ENCODE assay signal across 8 mouse cellular contexts in the genomic region with DNA sequence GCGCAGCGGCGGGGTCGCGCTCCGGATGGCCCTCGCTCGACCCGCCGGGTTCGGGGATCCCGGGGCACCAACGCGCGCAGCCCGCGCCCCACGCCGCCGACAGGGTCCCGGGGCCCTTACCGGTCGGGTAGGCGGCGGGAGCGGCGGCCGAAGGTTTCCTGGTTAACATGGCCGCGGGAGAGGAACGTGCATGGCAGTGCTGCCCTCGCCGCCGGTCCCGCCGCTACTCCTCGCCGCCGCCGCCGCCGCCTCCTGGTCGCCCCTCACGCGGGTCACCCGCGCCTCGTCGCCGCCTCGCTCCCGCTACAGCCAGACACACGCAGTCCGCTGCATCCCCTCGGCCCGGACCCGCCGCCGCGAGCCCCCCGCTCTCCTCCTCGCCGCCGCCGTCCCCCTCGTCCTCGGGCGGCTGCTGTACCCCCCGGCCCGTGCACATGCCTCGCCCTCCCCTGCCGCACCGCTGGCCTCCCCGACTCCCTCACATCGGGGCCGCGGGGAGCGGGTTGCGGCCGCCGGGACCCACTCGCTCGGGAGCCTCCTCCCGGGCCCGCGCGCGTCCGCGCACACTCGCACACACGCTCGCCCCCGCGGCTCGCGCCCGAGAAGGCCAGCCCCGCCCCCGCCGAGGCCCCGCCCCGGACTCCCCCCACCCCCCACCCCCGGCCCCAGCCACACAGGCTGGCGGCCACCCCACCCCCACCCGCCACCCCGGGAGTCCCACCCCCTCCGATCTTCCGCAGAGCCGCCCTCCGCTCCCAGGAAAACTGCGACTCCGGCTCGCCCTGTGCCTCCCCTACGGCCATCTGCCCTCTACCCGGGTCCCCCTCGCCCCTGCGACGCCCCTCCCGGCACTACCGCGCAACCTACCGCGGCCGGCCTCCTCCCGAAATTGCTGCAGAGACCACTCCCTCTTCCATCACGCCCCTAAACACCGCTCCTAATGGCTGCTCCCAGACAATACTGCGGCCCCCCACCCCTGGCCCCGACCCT. TPM values are rescaled to one million over a fixed set of nuclear protein-coding genes. Genes with fewer than 3 reads are reported as not detected.
DNase-seq lines count a peak whose midpoint lies in the region; ATAC-seq and TF ChIP-seq lines count a peak whose summit lies in the region.

No protein-coding gene starts in this region.

- H3K4me2 ChIP-seq in hindbrain, embryonic 15.5 days = peak overlapping the region; percentile 91

- peaks cover 44% of the 10 kb centered on the region for H3K79me2 ChIP-seq in macrophage (ENCODE audit: inconsistent target)

- H3K27ac ChIP-seq in hindbrain, embryonic 15.5 days (replicated peaks) = peak overlapping the region; percentile 97
- peak overlapping the region; percentile 94 for H3K27ac ChIP-seq in left cerebral cortex, adult 2 months
- H3K27ac ChIP-seq in macrophage = peak overlapping the region; percentile 51

- no peak for TF ChIP-seq CTCF in left cerebral cortex, adult 2 months (IDR thresholded peaks at IDR 0.05)

- peak overlapping the region; percentile 97 for H3K4me3 ChIP-seq in hindbrain, embryonic 15.5 days
- peak overlapping the region; percentile 91 for H3K4me3 ChIP-seq in left cerebral cortex, adult 2 months
- peak overlapping the region; percentile 56 for H3K4me3 ChIP-seq in macrophage (ENCODE audit: inconsistent target)

- peak; percentile 89 for ATAC-seq in hindbrain, embryonic 15.5 days (ENCODE audit: low FRiP score, low read depth)

- peaks cover 42% of the 10 kb centered on the region for H3K4me1 ChIP-seq in hindbrain, embryonic 15.5 days (replicated peaks)

- intact Hi-C loops in left cerebral cortex, adult 2 months (cut with DNase I) = loop anchor here (1.0 to 10.0 kb wide), 6 partner anchors 77 to 356 kb away; no protein-coding TSS in a partner anchor

- peak; percentile 82 for DNase-seq in R1 (ENCODE audit: low read depth, low spot score)
- DNase-seq in cerebellum, postnatal 10 days = peak; percentile 93 to 95
- DNase-seq in gastrocnemius, adult 18-20 months (ENCODE audit: low spot score) = peak; percentile 76
- DNase-seq in left cerebral cortex, adult 2 months (ENCODE audit: extremely low spot score in 1 of 2, low spot score in 2 of 2) = peak; percentile 80 to 81
- peak; percentile 80 for DNase-seq in retina, postnatal 7 days (ENCODE audit: low read depth, low spot score)
- DNase-seq in urinary bladder, adult 18-20 months (ENCODE audit: low spot score in 2 of 2) = peak; percentile 62 to 71

- H3K9me3 ChIP-seq in hindbrain, embryonic 15.5 days = no peaks in the 10 kb centered on the region

- no peaks in the 10 kb centered on the region for H3K27me3 ChIP-seq in hindbrain, embryonic 15.5 days

- H3K9ac ChIP-seq in hindbrain, embryonic 15.5 days = peak overlapping the region; percentile 95

- 0 out of 2 replicates have a peak, but pooled peaks cover 3% of the 10 kb centered on the region for H3K36me3 ChIP-seq in hindbrain, embryonic 15.5 days
- H3K36me3 ChIP-seq in macrophage (ENCODE audit: inconsistent target) = peaks cover 15% of the 10 kb centered on the region; the same call in 1 of the 2 replicates

- WGBS in hindbrain, embryonic 15.5 days = under 1% methylated on average over 93 of the region's 130 CpGs
- under 1% methylated on average over 79 of the region's 130 CpGs for WGBS in macrophage (ENCODE audit: missing documents)

RNA-seq across cellular contexts. Expression of gene Dyrk2, which starts 1.1 kb away (rescaled TPM):
- 10 to 100 TPM; 63.8 to 88.7 TPM for total RNA-seq in gastrocnemius, adult 18-20 months (2021)
- 10.9 and 12.4 TPM in 2 replicates for polyA plus RNA-seq in hindbrain, embryonic 15.5 days (2015; fragmentation: Nextera tagmentation; extraction: Ambion mirVana)
- total RNA-seq in left cerebral cortex, adult 2 months (2021) = 10 to 100 TPM; 49.9 to 53.9 TPM
- total RNA-seq in macrophage (2018; cell fraction: chromatin; rRNA removed) = 100 to 1,000 TPM in 13 of 26 experiments, 10 to 100 TPM in 13; 22.8 to 226 (median 97.6) TPM
- total RNA-seq in macrophage (2018; cell fraction: cytosol; rRNA removed) = 100 to 1,000 TPM in 8 of 26 experiments, 10 to 100 TPM in 18; 31.5 to 168 (median 47.3) TPM
- total RNA-seq in macrophage (2018; cell fraction: nucleus; rRNA removed) = 100 to 1,000 TPM in 17 of 26 experiments, 10 to 100 TPM in 9; 33.9 to 344 (median 137) TPM
- polyA plus RNA-seq in macrophage (2018) = 13.2 to 20.5 TPM (median 15.4 TPM) in 3 replicates

Comparison
In these comparisons a context has a peak if more than half of its experiments do, and no peak if none do; other contexts are left out.
1. Peak in every context shown above with its lines: DNase-seq, ATAC-seq, H3K4me3 ChIP-seq and H3K27ac ChIP-seq.